In genomic region chr1:183657043-183657442, GRCm38 (mm10) we compare ENCODE assay signal across 9 mouse cellular contexts.
DNase-seq lines count a peak whose midpoint lies in the region; ATAC-seq lines count a peak whose summit lies in the region.
"Had no signal": no experiment of that assay in that cellular context is flagged by ENCODE, and none has a peak within 500 bp of the region (broad histone marks: within the 10 kb centered on the region; RNA-seq: fewer than 3 reads in every experiment).

No protein-coding gene starts in this region.

- H3K4me1 ChIP-seq in kidney, embryonic 16.5 days (ENCODE audit: insufficient read depth, low read length) = no peaks in the 10 kb centered on the region
- H3K4me1 ChIP-seq: lung, embryonic 15.5 days had no signal

- WGBS in kidney, embryonic 16.5 days = 62% methylated on average over 5 of the region's 5 CpGs

- H3K27ac ChIP-seq in kidney, embryonic 16.5 days (ENCODE audit: low read length) = no peak overlapping the region
- H3K27ac ChIP-seq: lung, embryonic 15.5 days had no signal

- H3K4me2 ChIP-seq in kidney, embryonic 16.5 days (replicated peaks; ENCODE audit: low read depth, low read length) = no peak overlapping the region
- H3K4me2 ChIP-seq: lung, embryonic 15.5 days had no signal

- no peaks in the 10 kb centered on the region for H3K27me3 ChIP-seq in kidney, embryonic 16.5 days (ENCODE audit: insufficient read depth, low read length)
- H3K27me3 ChIP-seq: lung, embryonic 15.5 days had no signal

- H3K9ac ChIP-seq in kidney, embryonic 16.5 days (replicated peaks; ENCODE audit: low read length) = no peak overlapping the region
- H3K9ac ChIP-seq: lung, embryonic 15.5 days had no signal

- H3K4me3 ChIP-seq in kidney, embryonic 16.5 days (ENCODE audit: low read length) = no peak overlapping the region
- H3K4me3 ChIP-seq: lung, embryonic 15.5 days had no signal

- H3K36me3 ChIP-seq in kidney, embryonic 16.5 days (ENCODE audit: insufficient read depth, low read length) = no peaks in the 10 kb centered on the region
- H3K36me3 ChIP-seq: lung, embryonic 15.5 days had no signal

- H3K9me3 ChIP-seq in kidney, embryonic 16.5 days (ENCODE audit: low read length) = no peaks in the 10 kb centered on the region
- H3K9me3 ChIP-seq: lung, embryonic 15.5 days had no signal

- peak; percentile 7 for DNase-seq in kidney, adult 11 months
- DNase-seq in ES-CJ7 (ENCODE audit: low read depth, low spot score) = peak; percentile 68
- DNase-seq in adrenal gland, postnatal 4 days (ENCODE audit: low spot score in 2 of 2) = peak; percentile 28 to 35
- DNase-seq in left cerebral cortex, adult 11 months (ENCODE audit: low spot score) = peak; percentile 17

- no peak for ATAC-seq in kidney, embryonic 16.5 days (ENCODE audit: low FRiP score, low TSS enrichment)
- ATAC-seq in frontal cortex, adult (ENCODE audit: low TSS enrichment) = peak; percentile 64; the same call in 1 of the 2 replicates
- ATAC-seq in neutrophil, adult 5-6 weeks (ENCODE audit: extremely low read depth, insufficient number of reproducible peaks, low FRiP score, poor library complexity, severe bottlenecking) = peak; percentile 55
- ATAC-seq in activated CD4-positive, CD25-positive, alpha-beta regulatory T cell, adult 4 months = no peak

Comparison
In these comparisons a context has a peak if more than half of its experiments do, and no peak if none do; other contexts are left out.
1. DNase-seq: peak in every context shown above with its lines; median percentile 68 in ES-CJ7; 32 in adrenal gland, postnatal 4 days; 17 in left cerebral cortex, adult 11 months; 7 in kidney, adult 11 months.
2. ATAC-seq: peak in frontal cortex, adult (single experiment) and neutrophil, adult 5-6 weeks (single experiment); none in kidney, embryonic 16.5 days (single experiment) and activated CD4-positive, CD25-positive, alpha-beta regulatory T cell, adult 4 months (single experiment).